Mouse (Mus musculus): ENCODE data around the gene Zfp629. TPM values are rescaled to one million over a fixed set of nuclear protein-coding genes. Genes with fewer than 3 reads are reported as not detected.

Gene Zfp629
- polyA plus RNA-seq, 1 experiment from 2014 or later, result 6.6 TPM

GRCm38 (mm10) chr7:127564381-127565150 is 51.0 kb downstream of the Zfp629 start:
- DNase-seq (ENCODE audit: low spot score), result no peak

- DNase-seq (ENCODE audit: low spot score), result no peak
These were observed 54.2 kb downstream of the Zfp629 start, which contains the start of gene Tmem265 for GRCm38 (mm10) chr7:127561340-127561858. Gene Tmem265 (plus strand): TSS chr7:127561390.

GRCm38 (mm10) chr7:127560580-127560979 is 55.0 kb downstream of the Zfp629 start:
- no peak for DNase-seq (ENCODE audit: low spot score)

Other genes with a start within 250 kb of the Zfp629 start
- gene Zfp747, start 239.7 kb downstream of the Zfp629 start, polyA plus RNA-seq (2015; fragmentation: Nextera tagmentation; extraction: Ambion mirVana), result 7.3 and 8.0 TPM in 2 replicates
- gene 9130019O22Rik, start 228.6 kb downstream of the Zfp629 start, polyA plus RNA-seq (2015; fragmentation: Nextera tagmentation; extraction: Ambion mirVana), result 4.8 and 6.0 TPM in 2 replicates
- gene E430018J23Rik, start 222.2 kb downstream of the Zfp629 start, polyA plus RNA-seq (2015; fragmentation: Nextera tagmentation; extraction: Ambion mirVana), result 4.4 and 4.9 TPM in 2 replicates
- gene Zfp764, start 209.0 kb downstream of the Zfp629 start, polyA plus RNA-seq (2015; fragmentation: Nextera tagmentation; extraction: Ambion mirVana), result 6.8 and 7.0 TPM in 2 replicates
- gene Zfp688, start 193.7 kb downstream of the Zfp629 start, polyA plus RNA-seq (2015; fragmentation: Nextera tagmentation; extraction: Ambion mirVana), result 26.2 and 28.0 TPM in 2 replicates
- gene Zfp689, start 166.6 kb downstream of the Zfp629 start, polyA plus RNA-seq (2015; fragmentation: Nextera tagmentation; extraction: Ambion mirVana), result 4.3 and 4.7 TPM in 2 replicates
- gene Prr14, start 156.2 kb downstream of the Zfp629 start, polyA plus RNA-seq (2015; fragmentation: Nextera tagmentation; extraction: Ambion mirVana), result 51.0 and 54.6 TPM in 2 replicates
- gene Fbrs, start 136.6 kb downstream of the Zfp629 start, polyA plus RNA-seq (2015; fragmentation: Nextera tagmentation; extraction: Ambion mirVana), result 14.6 and 20.0 TPM in 2 replicates
- gene Srcap, start 103.8 kb downstream of the Zfp629 start, polyA plus RNA-seq (2015; fragmentation: Nextera tagmentation; extraction: Ambion mirVana), result 22.2 and 29.8 TPM in 2 replicates
- 10.9 and 15.9 TPM in 2 replicates for gene Gm42715, start 96.2 kb downstream of the Zfp629 start, polyA plus RNA-seq (2015; fragmentation: Nextera tagmentation; extraction: Ambion mirVana)
- 10.8 and 16.1 TPM in 2 replicates for gene Tmem265, start 54.4 kb downstream of the Zfp629 start, polyA plus RNA-seq (2015; fragmentation: Nextera tagmentation; extraction: Ambion mirVana)
- gene Phkg2, start 42.5 kb downstream of the Zfp629 start, polyA plus RNA-seq (2015; fragmentation: Nextera tagmentation; extraction: Ambion mirVana), result 55.2 and 62.1 TPM in 2 replicates
- gene Ccdc189, start 27.2 kb downstream of the Zfp629 start, polyA plus RNA-seq (2015; fragmentation: Nextera tagmentation; extraction: Ambion mirVana), result 2.8 and 3.5 TPM in 2 replicates
- gene Rnf40, start 27.0 kb downstream of the Zfp629 start, polyA plus RNA-seq (2015; fragmentation: Nextera tagmentation; extraction: Ambion mirVana), result 42.5 and 44.3 TPM in 2 replicates
- gene Bcl7c, start 93.1 kb upstream of the Zfp629 start, polyA plus RNA-seq (2015; fragmentation: Nextera tagmentation; extraction: Ambion mirVana), result 98.1 and 112 TPM in 2 replicates
- gene Ctf1, start 96.9 kb upstream of the Zfp629 start, polyA plus RNA-seq (2015; fragmentation: Nextera tagmentation; extraction: Ambion mirVana), result 13.1 and 13.5 TPM in 2 replicates
- 0.06 TPM in 1 of 2 replicates, not detected in the other for gene Ctf2, start 116.4 kb upstream of the Zfp629 start, polyA plus RNA-seq (2015; fragmentation: Nextera tagmentation; extraction: Ambion mirVana)
- 1.6 and 1.7 TPM in 2 replicates for gene Fbxl19, start 128.7 kb upstream of the Zfp629 start, polyA plus RNA-seq (2015; fragmentation: Nextera tagmentation; extraction: Ambion mirVana)
- gene Orai3, start 154.0 kb upstream of the Zfp629 start, polyA plus RNA-seq (2015; fragmentation: Nextera tagmentation; extraction: Ambion mirVana), result 16.1 TPM in 2 replicates
- gene Setd1a, start 160.9 kb upstream of the Zfp629 start, polyA plus RNA-seq (2015; fragmentation: Nextera tagmentation; extraction: Ambion mirVana), result 18.2 and 21.1 TPM in 2 replicates
- not detected in 2 replicates for gene Gm49388, start 169.8 kb upstream of the Zfp629 start, polyA plus RNA-seq (2015; fragmentation: Nextera tagmentation; extraction: Ambion mirVana)
- gene Hsd3b7, start 184.8 kb upstream of the Zfp629 start, polyA plus RNA-seq (2015; fragmentation: Nextera tagmentation; extraction: Ambion mirVana), result 8.7 and 10.4 TPM in 2 replicates
- 48.9 and 50.5 TPM in 2 replicates for gene Stx4a, start 208.5 kb upstream of the Zfp629 start, polyA plus RNA-seq (2015; fragmentation: Nextera tagmentation; extraction: Ambion mirVana)
- gene Stx1b, start 208.8 kb upstream of the Zfp629 start, polyA plus RNA-seq (2015; fragmentation: Nextera tagmentation; extraction: Ambion mirVana), result 0.19 and 0.49 TPM in 2 replicates